Mouse (Mus musculus): ENCODE measurements at regions not wholly inside any gene's neighbourhood (a gene's known extent, or its start where the extent isn't known, plus 50 kb on each side); places are given as distances from the start of the nearest gene placed in this dataset.

- DNase-seq (ENCODE audit: low read depth, low spot score) = peak; percentile 36
Observed at GRCm38 (mm10) chr2:170675731-170676130, 55.9 kb upstream of the Dok5 start.

DNA sequence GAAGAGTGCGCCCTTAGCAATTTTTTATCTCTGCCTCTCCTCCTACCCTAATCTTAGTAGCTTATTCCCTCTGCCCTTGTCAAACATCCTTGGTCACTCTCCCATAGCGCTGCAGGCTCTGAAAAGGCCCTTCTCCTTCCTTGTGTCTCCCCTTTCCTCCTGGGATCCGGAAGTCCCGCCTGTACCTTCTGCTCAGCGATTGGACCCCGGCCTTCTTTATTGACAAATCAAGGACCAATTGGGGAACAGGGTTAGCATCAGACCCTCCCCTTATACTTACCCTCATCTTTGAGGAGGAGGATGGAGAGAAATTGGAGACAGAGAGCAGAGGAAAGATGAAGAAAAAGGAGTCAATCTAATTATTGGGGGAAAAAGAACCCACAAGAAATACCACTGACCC lies 57.9 kb upstream of the Dok5 start:
- no peak for DNase-seq (ENCODE audit: low read depth, low spot score)

DNA sequence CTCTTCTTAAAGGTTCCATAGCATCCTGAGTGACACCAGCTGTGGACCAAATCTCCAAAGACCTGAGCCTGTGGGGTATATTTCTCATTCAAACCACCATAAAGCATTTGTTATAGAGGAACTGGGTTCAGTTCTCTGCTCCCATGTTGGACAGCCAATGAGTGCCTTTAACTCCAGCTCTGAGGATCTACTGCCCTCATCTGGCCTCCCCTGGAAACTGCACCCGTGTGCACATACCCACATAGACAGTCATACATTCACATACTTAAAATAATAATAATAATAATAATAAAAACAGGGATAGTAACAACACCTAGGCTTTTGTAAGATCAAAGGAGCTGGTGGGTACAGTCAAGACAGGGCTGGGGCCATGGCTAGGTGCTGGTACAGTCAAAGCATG lies 58.8 kb upstream of the Dok5 start:
- DNase-seq (ENCODE audit: low read depth, low spot score) = no peak

DNA sequence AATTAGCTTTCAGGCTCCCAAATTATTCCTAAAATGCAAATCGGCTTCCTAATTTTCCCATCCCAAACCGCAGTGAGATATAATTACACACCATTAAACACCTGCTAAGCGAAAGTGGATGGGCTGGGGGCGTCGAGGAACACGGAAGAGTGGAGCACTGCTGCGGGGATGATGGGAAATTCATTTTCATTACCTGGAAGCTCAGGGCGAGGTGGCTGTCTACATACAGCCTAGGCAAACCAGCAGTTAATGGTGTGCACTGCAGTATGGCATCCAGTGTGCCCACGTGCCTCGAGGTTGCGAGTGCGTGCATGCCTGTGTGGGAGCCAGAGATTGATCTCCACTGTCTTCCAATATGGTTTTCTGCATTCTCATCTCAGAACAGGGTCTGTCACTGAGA lies 62.6 kb upstream of the Dok5 start:
- DNase-seq (ENCODE audit: low read depth, low spot score) = no peak

DNA sequence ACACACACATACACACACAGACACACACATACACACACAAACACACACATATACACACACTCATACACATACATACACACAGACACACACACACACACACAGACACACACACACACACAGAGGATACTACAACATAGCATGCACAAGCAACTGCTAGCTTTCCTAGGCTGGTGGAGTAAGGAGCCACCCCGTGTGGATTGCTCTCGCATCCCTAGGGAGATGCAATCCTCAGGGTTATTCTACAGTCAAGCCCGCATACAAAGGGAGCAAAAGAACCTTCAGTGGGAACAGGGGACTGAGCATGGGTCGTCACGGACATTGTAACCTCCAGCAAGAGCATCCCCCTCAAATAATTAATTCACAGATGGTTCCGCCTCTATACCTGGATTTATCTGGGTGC lies 63.1 kb upstream of the Dok5 start:
- DNase-seq (ENCODE audit: low read depth, low spot score) = no peak

GRCm38 (mm10) chr2:170662069-170662980 lies 60.5 kb upstream of the 4930470P17Rik start:
- peak; percentile 75 for DNase-seq (ENCODE audit: low read depth, low spot score)

DNA sequence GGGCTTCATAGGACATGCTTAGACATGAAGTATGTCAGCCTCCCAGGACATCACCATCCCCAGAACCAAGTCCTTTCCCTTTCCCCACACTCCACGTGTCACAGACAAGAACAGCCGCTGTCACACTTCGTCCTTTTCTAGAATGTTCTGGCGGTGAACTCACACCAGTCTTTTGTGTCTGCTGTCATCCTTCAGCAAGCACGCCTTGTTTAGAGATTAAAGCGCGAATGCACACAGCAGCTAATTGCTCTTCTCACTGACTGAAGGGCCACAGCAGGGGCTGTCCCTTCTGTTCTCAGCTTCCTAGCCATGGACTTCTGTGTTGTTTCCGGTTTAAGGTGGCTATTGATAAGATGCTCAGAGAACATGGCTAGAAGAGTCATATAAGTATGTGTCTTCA lies 57.5 kb upstream of the 4930470P17Rik start:
- no peak for DNase-seq (ENCODE audit: low read depth, low spot score)

GRCm38 (mm10) chr2:170658520-170658919 lies 56.7 kb upstream of the 4930470P17Rik start:
- DNase-seq (ENCODE audit: low read depth, low spot score) = no peak

GRCm38 (mm10) chr2:170657821-170658221 lies 56.0 kb upstream of the 4930470P17Rik start:
- DNase-seq (ENCODE audit: low read depth, low spot score) = no peak

GRCm38 (mm10) chr2:170652128-170652527 lies 50.3 kb upstream of the 4930470P17Rik start:
- peak; percentile 68 for DNase-seq (ENCODE audit: low read depth, low spot score)
